25 mouse cellular contexts compared by ENCODE assay signal in the genomic region with DNA sequence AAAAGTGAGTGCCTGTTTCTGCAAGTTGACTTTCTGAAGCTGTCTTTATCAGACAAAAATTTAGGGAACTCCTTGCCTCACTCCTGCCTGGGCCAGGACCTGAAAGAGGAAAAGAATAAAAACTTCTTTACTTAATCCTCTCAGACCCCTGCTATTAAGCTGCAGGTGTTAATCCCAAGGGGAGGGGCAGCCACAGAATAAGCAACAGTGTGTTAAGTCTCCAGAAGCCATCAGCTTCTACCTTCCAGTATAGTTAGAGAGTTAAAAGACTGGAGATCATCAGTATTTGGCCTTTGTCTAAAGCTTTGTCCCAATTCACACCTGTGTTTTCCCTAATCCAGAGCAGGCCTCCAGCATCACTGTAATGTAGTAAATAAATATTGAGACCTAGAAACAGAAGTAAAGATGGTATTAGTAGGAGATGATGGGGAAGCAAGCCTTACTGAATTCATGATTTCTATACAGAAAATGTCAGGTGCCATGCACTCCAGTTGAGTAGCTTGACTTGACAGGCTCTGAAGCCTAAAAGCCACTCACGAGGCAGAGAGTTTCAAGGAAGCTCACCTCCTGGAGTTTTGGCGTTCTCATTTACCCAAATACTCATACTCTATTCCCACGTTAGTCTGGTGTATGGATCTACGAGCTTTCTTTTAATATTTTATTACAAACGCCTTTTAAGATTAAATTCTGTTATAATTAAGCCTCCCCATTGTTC.
"Had no signal": no experiment of that assay in that cellular context is flagged by ENCODE, and none has a peak within 500 bp of the region (broad histone marks: within the 10 kb centered on the region; RNA-seq: fewer than 3 reads in every experiment).

No protein-coding gene starts in this region.

- H3K27me3 ChIP-seq: heart, embryonic 13.5 days; heart, embryonic 15.5 days; hindbrain, embryonic 13.5 days; hindbrain, embryonic 15.5 days; limb, embryonic 12.5 days; liver, embryonic 13.5 days; liver, embryonic 15.5 days had no signal

- H3K9me3 ChIP-seq: heart, embryonic 13.5 days; heart, embryonic 15.5 days; hindbrain, embryonic 13.5 days; hindbrain, embryonic 15.5 days; limb, embryonic 10.5 days; limb, embryonic 12.5 days; liver, embryonic 13.5 days; liver, embryonic 15.5 days had no signal

- ATAC-seq: hindbrain, postnatal 0 days; intestine, postnatal 0 days had no signal

- H3K36me3 ChIP-seq: heart, embryonic 13.5 days; heart, embryonic 15.5 days; hindbrain, embryonic 13.5 days; hindbrain, embryonic 15.5 days; limb, embryonic 10.5 days; limb, embryonic 12.5 days; liver, embryonic 13.5 days; liver, embryonic 15.5 days had no signal

- H3K4me2 ChIP-seq: heart, embryonic 11.5 days; heart, embryonic 13.5 days; heart, embryonic 15.5 days; hindbrain, embryonic 13.5 days; hindbrain, embryonic 15.5 days; limb, embryonic 12.5 days; liver, embryonic 11.5 days; liver, embryonic 13.5 days; liver, embryonic 15.5 days had no signal

- DNase-seq: gastrocnemius, adult 2 months; gastrocnemius, postnatal 10 days; gastrocnemius, postnatal 25 days; heart, adult 18-20 months; heart, postnatal 14 days; heart, postnatal 36 days; kidney, adult 18-20 months; kidney, postnatal 10 days; kidney, postnatal 25 days; kidney, postnatal 4 days; liver; liver, embryonic 13.5 days had no signal

- H3K4me3 ChIP-seq: gastrocnemius, adult 2 months; heart, embryonic 13.5 days; heart, embryonic 15.5 days; hindbrain, embryonic 13.5 days; hindbrain, embryonic 15.5 days; layer of hippocampus, adult 2 months; left cerebral cortex, adult 2 months; limb, embryonic 10.5 days; limb, embryonic 12.5 days; liver, embryonic 13.5 days; liver, embryonic 15.5 days had no signal

- H3K9ac ChIP-seq: heart, embryonic 13.5 days; heart, embryonic 15.5 days; hindbrain, embryonic 13.5 days; hindbrain, embryonic 15.5 days; limb, embryonic 12.5 days; liver, embryonic 13.5 days; liver, embryonic 15.5 days had no signal

- H3K4me1 ChIP-seq: heart, embryonic 13.5 days; heart, embryonic 15.5 days; hindbrain, embryonic 13.5 days; hindbrain, embryonic 15.5 days; limb, embryonic 10.5 days; limb, embryonic 12.5 days; liver, embryonic 13.5 days; liver, embryonic 15.5 days had no signal

- H3K27ac ChIP-seq: gastrocnemius, adult 2 months; heart, embryonic 13.5 days; heart, embryonic 15.5 days; hindbrain, embryonic 13.5 days; hindbrain, embryonic 15.5 days; hindbrain, postnatal 0 days; layer of hippocampus, adult 2 months; left cerebral cortex, adult 2 months; limb, embryonic 10.5 days; limb, embryonic 12.5 days; liver, embryonic 13.5 days; liver, embryonic 15.5 days had no signal
